Comparison of ENCODE assay signal across 13 mouse cellular contexts in the genomic region with DNA sequence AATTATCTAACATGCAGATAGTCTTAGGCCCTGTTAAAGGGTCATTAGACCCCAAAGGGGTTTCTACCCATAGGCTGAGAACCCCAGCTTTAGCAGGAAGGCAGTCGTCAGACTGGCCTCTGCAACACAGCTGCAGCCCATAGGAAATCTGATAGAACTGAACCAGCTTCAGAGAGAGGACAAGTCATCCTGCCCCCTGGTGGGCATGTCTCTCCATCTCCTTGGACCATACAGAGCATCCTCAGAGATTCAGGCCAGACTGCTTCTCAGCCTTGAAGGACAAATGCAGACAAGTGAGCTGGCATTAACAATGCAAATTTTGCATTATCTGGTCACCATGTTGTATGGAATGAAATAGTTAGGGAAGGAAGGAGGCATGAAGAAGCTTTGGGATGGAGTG. TPM values are rescaled to one million over a fixed set of nuclear protein-coding genes. Genes with fewer than 3 reads are reported as not detected.
A peak's percentile ranks its signal among the peaks of the same experiment; 100 is the strongest.
DNase-seq lines count a peak whose midpoint lies in the region; ATAC-seq and TF ChIP-seq lines count a peak whose summit lies in the region.
"Had no signal": no experiment of that assay in that cellular context is flagged by ENCODE, and none has a peak within 500 bp of the region (broad histone marks: within the 10 kb centered on the region; RNA-seq: fewer than 3 reads in every experiment).

No protein-coding gene starts in this region.

- H3K79me2 ChIP-seq in liver, adult 2 months (ENCODE audit: control insufficient read depth, insufficient read depth, low read length): no peaks in the 10 kb centered on the region

- peak; percentile 57 for DNase-seq in embryo, embryonic 10 days (ENCODE audit: low spot score)
- DNase-seq in embryo, embryonic 9.5 days (ENCODE audit: extremely low spot score): no peak
- DNase-seq in liver, adult 2 months (ENCODE audit: extremely low read depth, low read depth, low spot score): peak; percentile 6
- no peak for DNase-seq in liver, embryonic 11.5 days (ENCODE audit: low spot score)
- peak; percentile 65 for DNase-seq in ES-CJ7 (ENCODE audit: low read depth, low spot score)
- peak; percentile 31 for DNase-seq in kidney, postnatal 4 days
- no peak for DNase-seq in left cerebral cortex, adult 11 months (ENCODE audit: low spot score)
- no peak for DNase-seq in layer of hippocampus, postnatal 14 days (ENCODE audit: low spot score in 2 of 2)

- WGBS in liver, adult 2 months: 39% methylated on average over 1 of the region's 1 CpGs
- 31% methylated on average over 1 of the region's 1 CpGs for WGBS in liver, embryonic 11.5 days

- H3K27ac ChIP-seq in liver, adult 2 months (replicated peaks; ENCODE audit: insufficient read depth, low read depth, low read length): no peak overlapping the region
- no peak overlapping the region for H3K27ac ChIP-seq in liver, embryonic 11.5 days (ENCODE audit: low read depth, low read length)
- H3K27ac ChIP-seq: hindbrain, embryonic 15.5 days had no signal

- TF ChIP-seq CTCF in liver, adult 2 months (IDR thresholded peaks at IDR 0.05; ENCODE audit: low read depth, low read length): peak; percentile 40; the same call in 1 of the 2 replicates

- no peaks in the 10 kb centered on the region for H3K9me3 ChIP-seq in liver, embryonic 11.5 days (ENCODE audit: control insufficient read depth, low read length)
- H3K9me3 ChIP-seq: hindbrain, embryonic 15.5 days had no signal

- no peak overlapping the region for H3K4me2 ChIP-seq in liver, embryonic 11.5 days
- H3K4me2 ChIP-seq: hindbrain, embryonic 15.5 days had no signal

- H3K4me3 ChIP-seq in liver, adult 2 months (ENCODE audit: insufficient read depth, low read depth, low read length): no peak overlapping the region
- no peak overlapping the region for H3K4me3 ChIP-seq in liver, embryonic 11.5 days (ENCODE audit: low read depth, low read length)
- H3K4me3 ChIP-seq: hindbrain, embryonic 15.5 days had no signal

- no peaks in the 10 kb centered on the region for H3K36me3 ChIP-seq in liver, adult 2 months (ENCODE audit: control insufficient read depth, insufficient read depth, low read length)
- H3K36me3 ChIP-seq in liver, embryonic 11.5 days (ENCODE audit: control insufficient read depth, insufficient read depth, low read length): no peaks in the 10 kb centered on the region
- H3K36me3 ChIP-seq: hindbrain, embryonic 15.5 days had no signal

- TF ChIP-seq POLR2A in liver, adult 2 months (IDR thresholded peaks at IDR 0.05; ENCODE audit: extremely low read depth, insufficient read depth, low read length): no peak

- H3K27me3 ChIP-seq in liver, adult 2 months (ENCODE audit: control insufficient read depth, insufficient read depth, low read length): no peaks in the 10 kb centered on the region
- H3K27me3 ChIP-seq in liver, embryonic 11.5 days (replicated peaks; ENCODE audit: control insufficient read depth, insufficient read depth, low read length): no peaks in the 10 kb centered on the region
- H3K27me3 ChIP-seq: hindbrain, embryonic 15.5 days had no signal

- no peak overlapping the region for H3K9ac ChIP-seq in liver, adult 2 months (ENCODE audit: low read depth, low read length)
- H3K9ac ChIP-seq in liver, embryonic 11.5 days (ENCODE audit: low read depth, low read length): no peak overlapping the region
- H3K9ac ChIP-seq: hindbrain, embryonic 15.5 days had no signal

- ATAC-seq in liver, embryonic 11.5 days (replicated peaks; ENCODE audit: low FRiP score): no peak

- H3K4me1 ChIP-seq in liver, adult 2 months (ENCODE audit: control insufficient read depth, insufficient read depth, low read length): no peaks in the 10 kb centered on the region
- no peaks in the 10 kb centered on the region for H3K4me1 ChIP-seq in liver, embryonic 11.5 days (replicated peaks; ENCODE audit: control insufficient read depth, insufficient read depth, low read length)
- H3K4me1 ChIP-seq: hindbrain, embryonic 15.5 days had no signal

RNA-seq across cellular contexts. Expression of a gene that starts 59.2 kb away (rescaled TPM):
- not detected in 2 replicates for total RNA-seq in liver, adult 2 months (2014; rRNA removed)
- not detected in 2 replicates for polyA plus RNA-seq in liver, adult 2 months (2012; rRNA removed)
- 0.10 TPM in 1 of 2 replicates, not detected in the other for polyA plus RNA-seq in liver, embryonic 11.5 days (2014; fragmentation: Nextera tagmentation; extraction: Ambion mirVana)
- total RNA-seq in layer of hippocampus, postnatal 14 days (2021): under 1 TPM; 0.12 to 0.16 TPM
- total RNA-seq: ES-E14; left cerebral cortex, postnatal 25 days; monocyte, adult 5-6 weeks had no signal
- polyA plus RNA-seq: spleen, adult 2 months had no signal

Comparison
In these comparisons a context has a peak if more than half of its experiments do, and no peak if none do; other contexts are left out.
1. DNase-seq: peak in embryo, embryonic 10 days (single experiment), liver, adult 2 months (single experiment), ES-CJ7 (single experiment) and kidney, postnatal 4 days (2 of 2); none in embryo, embryonic 9.5 days (single experiment), liver, embryonic 11.5 days (single experiment), left cerebral cortex, adult 11 months (single experiment) and layer of hippocampus, postnatal 14 days (0 of 2).